Mouse (Mus musculus): ENCODE measurements around the gene Tdp1. TPM values are rescaled to one million over a fixed set of nuclear protein-coding genes. Genes with fewer than 3 reads are reported as not detected.

Gene Tdp1
- polyA plus RNA-seq, 1 experiment from 2014 or later, result 49.9 TPM

- DNase-seq (ENCODE audit: low spot score), result no peak
Observed at GRCm38 (mm10) chr12:99999726-100000125, 115.4 kb downstream of the Tdp1 start.

- DNase-seq (ENCODE audit: low spot score), result no peak
Observed at GRCm38 (mm10) chr12:100000381-100000780, 116.1 kb downstream of the Tdp1 start.

GRCm38 (mm10) chr12:100001246-100001645 is 116.9 kb downstream of the Tdp1 start:
- no peak for DNase-seq (ENCODE audit: low spot score)

GRCm38 (mm10) chr12:100001910-100002309 is 117.6 kb downstream of the Tdp1 start:
- DNase-seq (ENCODE audit: low spot score), result no peak

GRCm38 (mm10) chr12:100002914-100003587 is 118.7 kb downstream of the Tdp1 start:
- no peak for DNase-seq (ENCODE audit: low spot score)

Small RNA genes within 50 kb of the gene (microRNA-seq; reads per million reads assigned to microRNA genes)
- gene Gm23291 (ENCODE audit: borderline number of aligned reads), result not detected

Other genes starting within 250 kb of the Tdp1 start
- 9.6 and 10.0 TPM in 2 replicates for gene Efcab11, start 78 bp upstream of the Tdp1 start, polyA plus RNA-seq (2015; fragmentation: Nextera tagmentation; extraction: Ambion mirVana)
- gene Kcnk13, start 80.0 kb downstream of the Tdp1 start, polyA plus RNA-seq (2015; fragmentation: Nextera tagmentation; extraction: Ambion mirVana), result 0.35 and 0.62 TPM in 2 replicates
- gene Psmc1, start 225.6 kb downstream of the Tdp1 start, polyA plus RNA-seq (2015; fragmentation: Nextera tagmentation; extraction: Ambion mirVana), result 277 and 292 TPM in 2 replicates

Data from thymus, postnatal 0 days (tissue).